Mouse (Mus musculus) activated CD4-positive, CD25-positive, alpha-beta regulatory T cell, adult 9 weeks (primary cell): ENCODE data around the gene Slmap. TPM values are rescaled to one million over a fixed set of nuclear protein-coding genes. Genes with fewer than 3 reads are reported as not detected.

Source experiments
- polyA plus RNA-seq: library from polyadenylated mRNA; unstranded; fragments of 100-300 nt; shearing (Covaris generic); gene quantifications from one replicate; pipeline ENCODE4 v1.2.1, GENCODE M21; 2017

Gene Slmap
- 9.9 TPM for polyA plus RNA-seq

GRCm38 (mm10) chr14:26534757-26535479, at the start of gene Slmap:
Gene Slmap (minus strand): TSS chr14:26534931.

GRCm38 (mm10) chr14:26573556-26573955, 38.8 kb upstream of the Slmap start, which contains the start of gene Dennd6a:
Gene Dennd6a (plus strand): TSS chr14:26573856.

Other genes with a start within 250 kb of the Slmap start
- 5.7 TPM for gene Dennd6a, start 38.9 kb upstream of the Slmap start, polyA plus RNA-seq
- gene Arf4, start 103.1 kb upstream of the Slmap start, polyA plus RNA-seq: 256 TPM
- gene Pde12, start 135.0 kb upstream of the Slmap start, polyA plus RNA-seq: 5.1 TPM
- not detected for gene Dnah12, start 158.3 kb upstream of the Slmap start, polyA plus RNA-seq